Mouse (Mus musculus) liver, adult 2 months (tissue): Measurements from ENCODE around the gene Ubr2.

ENCODE experiments used
- CTCF ChIP-seq: fragments of 200-500 bp; IDR thresholded peaks from 2 replicates; pipeline ENCODE4 v1.5.1; 2011; ENCODE audit warnings: low read depth, low read length, control low read depth
- POLR2A ChIP-seq: fragments of 200-500 bp; IDR thresholded peaks from 2 replicates; pipeline ENCODE4 v1.6.1; 2011; ENCODE audit warnings: low read length, control low read depth; ENCODE audit not compliant: insufficient read depth; ENCODE audit errors: extremely low read depth

- TF ChIP-seq POLR2A (no peak), CTCF (no peak)
Measured at GRCm38 (mm10) chr17:46927781-46928180, 82.6 kb downstream of the Ubr2 start.
